Mouse (Mus musculus): ENCODE results near the gene Zfp566.

Gene Zfp566

GRCm38 (mm10) chr7:30062478-30062877, 27.8 kb downstream of the Zfp566 start:
- in situ Hi-C loops (cut with MboI, MseI) = no loop called here

DNA sequence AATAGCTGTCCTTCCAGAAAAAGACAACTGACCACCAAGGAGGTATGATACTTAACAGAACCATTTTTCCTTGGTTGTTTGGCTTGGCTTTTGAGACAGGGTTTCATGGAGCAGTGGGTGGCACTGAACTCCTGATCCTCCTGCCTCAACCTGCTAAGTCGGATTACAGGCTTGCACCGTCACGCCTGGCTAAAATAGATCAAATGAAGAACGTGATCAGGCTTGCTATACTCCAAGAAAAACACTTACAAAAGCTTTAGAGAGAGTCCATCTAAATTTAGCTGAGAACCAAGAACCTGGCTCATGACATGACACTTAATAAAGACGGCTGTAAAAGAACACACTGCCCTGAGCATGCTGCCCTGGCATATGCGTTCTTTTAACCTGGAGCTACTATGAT, 30.0 kb downstream of the Zfp566 start:
- in situ Hi-C loops (cut with MboI, MseI) = no loop called here

DNA sequence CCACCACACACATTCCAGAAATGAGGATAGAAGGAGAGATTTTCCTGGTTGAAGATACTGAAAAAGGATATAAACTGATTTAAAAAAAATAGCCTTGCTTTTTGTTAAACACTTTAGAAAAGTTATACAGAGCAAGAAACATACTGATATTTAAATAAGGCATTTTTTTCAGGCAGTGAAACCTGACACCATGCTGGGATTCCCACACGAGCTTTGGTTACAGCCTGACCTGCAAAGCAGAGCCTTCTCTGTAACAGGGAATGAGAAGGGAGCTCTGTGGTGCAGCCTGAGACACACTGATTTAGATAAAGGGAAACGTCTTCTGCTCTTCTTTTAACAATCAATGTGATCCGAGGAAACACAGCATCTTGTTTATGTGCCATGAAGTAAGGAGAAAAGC, 36.7 kb downstream of the Zfp566 start:
- in situ Hi-C loops (cut with MboI, MseI) = no loop called here

DNA sequence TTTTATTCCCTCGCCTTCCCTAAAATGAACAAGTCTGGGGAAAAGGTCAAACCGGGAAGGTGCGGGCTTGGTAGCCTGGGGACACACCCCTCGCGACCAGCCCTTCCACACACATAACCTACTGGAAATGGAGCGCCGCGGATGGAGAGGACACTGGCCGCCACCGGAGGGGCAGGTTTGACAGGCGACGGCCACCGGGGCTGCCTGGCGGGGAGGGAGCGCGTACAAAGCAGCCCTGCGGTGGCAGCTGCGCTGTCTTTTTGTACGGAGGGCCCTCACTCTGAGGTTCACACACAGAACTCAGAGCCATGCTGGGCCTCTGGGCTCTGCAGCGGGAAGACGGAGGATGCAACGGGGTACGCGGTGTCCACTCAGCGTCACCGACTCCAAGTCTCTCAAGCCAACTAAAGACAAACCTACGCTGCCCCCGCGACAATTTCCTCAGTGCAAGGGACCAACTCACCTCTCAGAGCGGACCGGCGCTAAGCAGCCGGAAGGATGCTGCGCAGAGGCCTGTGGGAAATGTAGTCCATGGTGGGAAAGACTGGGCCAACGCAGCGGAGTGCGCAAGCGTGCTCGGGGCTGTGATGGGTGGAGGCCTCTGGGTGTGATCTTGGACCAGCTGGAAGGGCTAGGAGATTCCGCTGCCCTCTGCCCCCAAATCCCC, 39.3 kb downstream of the Zfp566 start, which contains the start of gene Zfp14:
Zfp14 (minus strand) TSS at position 499 of the 667 bp plus-strand sequence.
- in situ Hi-C loops (cut with MboI, MseI) = no loop called here

- in situ Hi-C loops (cut with MboI, MseI) = no loop called here
Observed at GRCm38 (mm10) chr7:30048126-30048525, 42.2 kb downstream of the Zfp566 start.

DNA sequence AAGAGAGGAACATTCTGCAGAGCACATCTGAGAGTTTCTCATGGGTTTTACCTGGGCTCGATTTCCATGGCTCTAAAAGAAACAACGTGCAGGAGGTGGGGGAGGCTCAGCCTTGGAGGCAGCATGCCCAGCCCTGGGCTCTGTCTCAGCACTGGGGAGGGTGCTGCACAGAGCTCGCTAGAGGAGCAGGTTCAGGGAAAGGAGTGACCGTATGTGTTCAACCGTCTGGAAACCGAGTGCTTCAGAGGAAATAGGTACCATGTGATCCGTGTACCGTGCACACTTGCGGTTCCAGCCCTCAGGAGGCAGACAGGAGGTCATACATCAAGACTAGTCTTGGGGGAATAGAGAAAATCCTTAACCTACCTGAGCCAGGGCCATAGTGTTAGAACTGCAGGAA, 46.0 kb downstream of the Zfp566 start:
- in situ Hi-C loops (cut with MboI, MseI) = no loop called here

GRCm38 (mm10) chr7:30034331-30034730, 56.0 kb downstream of the Zfp566 start:
- in situ Hi-C loops (cut with MboI, MseI) = no loop called here

- in situ Hi-C loops (cut with MboI, MseI) = no loop called here
Observed at GRCm38 (mm10) chr7:30031379-30031778, 58.9 kb downstream of the Zfp566 start.

- in situ Hi-C loops (cut with MboI, MseI) = no loop called here
Observed at GRCm38 (mm10) chr7:30030677-30031076, 59.6 kb downstream of the Zfp566 start.

- in situ Hi-C loops (cut with MboI, MseI) = no loop called here
Observed at GRCm38 (mm10) chr7:30028572-30028971, 61.8 kb downstream of the Zfp566 start.

Measured in T-helper 17 cell (primary cell).